Mouse (Mus musculus): ENCODE measurements around the gene Tspan5.

DNA sequence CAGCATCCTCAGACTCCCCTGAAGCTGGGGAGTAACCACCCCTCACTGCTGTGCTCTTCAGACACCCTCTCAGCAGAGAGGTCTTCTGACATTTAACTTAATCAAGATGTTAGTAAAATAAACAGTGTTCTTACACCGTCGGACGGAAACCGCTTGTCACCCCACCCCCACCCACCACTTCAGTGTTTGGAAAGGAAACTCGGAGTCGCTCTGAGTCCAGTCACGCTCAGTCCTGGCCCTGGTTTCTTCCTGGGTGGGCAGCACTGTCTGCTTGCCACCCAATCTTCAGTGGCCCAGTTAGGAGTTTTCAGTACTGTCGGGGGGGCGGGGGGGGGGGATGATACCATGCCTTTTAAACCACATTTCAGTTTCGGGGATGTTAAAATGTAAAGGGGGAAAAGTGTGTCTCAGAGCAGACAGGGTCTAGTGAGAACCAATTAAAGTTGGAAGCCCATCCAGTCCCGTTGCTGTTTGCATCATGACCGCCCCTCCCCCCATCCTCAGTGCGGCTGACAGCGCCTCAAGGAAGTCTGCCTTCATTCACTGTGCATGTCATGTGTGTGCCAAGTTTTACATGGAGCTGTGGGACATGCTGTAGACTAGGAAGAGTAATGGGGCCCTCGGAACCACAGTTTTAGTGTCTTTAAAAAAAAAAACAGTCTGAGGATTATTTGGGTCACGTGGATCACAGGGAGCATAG, 125.3 kb downstream of the Tspan5 start:
- no peak for TF ChIP-seq GATA1 (IDR thresholded peaks at IDR 0.05; ENCODE audit: borderline replicate concordance, low read length)
- no peak for TF ChIP-seq FLI1 (IDR thresholded peaks at IDR 0.05; ENCODE audit: low read length)

Data from megakaryocyte, embryonic 14.5 days (primary cell).